Mouse (Mus musculus) heart, embryonic 14.5 days (tissue): ENCODE measurements at regions not wholly inside any gene's neighbourhood (a gene's known extent, or its start where the extent isn't known, plus 50 kb on each side); places are given as distances from the start of the nearest gene placed in this dataset.

Experiments used
- ATAC-seq: fragments of 200-750 bp; cut with Nextera tagmentation; 2 replicates; pipeline ENCODE4 v1.8.0; 2017; ENCODE audit warnings: low read depth, moderate TSS enrichment; ENCODE audit not compliant: insufficient number of reproducible peaks, insufficient read depth, low FRiP score
- H3K27ac ChIP-seq, 2 experiments: fragments of 200-500 bp in 1 of 2; fragments of 300-500 bp in 1 of 2; sonication (generic) in 1 of 2; replicated peaks in 1 of 2; 2 replicates each; pipeline ENCODE4 v1.5.1; 2012 to 2014; ENCODE audit warnings: low read depth in 2 of 2, low read length in 2 of 2, control low read depth in 1 of 2, mild to moderate bottlenecking in 1 of 2, mixed read lengths in 1 of 2; ENCODE audit not compliant: control insufficient read depth in 1 of 2, insufficient read depth in 1 of 2
- H3K27me3 ChIP-seq: fragments of 300-500 bp; sonication (generic); 2 replicates; pipeline ENCODE4 v1.6.1; 2014; ENCODE audit warnings: mild to moderate bottlenecking, low read length, control low read depth; ENCODE audit not compliant: control insufficient read depth, insufficient read depth
- H3K36me3 ChIP-seq: fragments of 300-500 bp; sonication (generic); 2 replicates; pipeline ENCODE4 v1.6.1; 2014; ENCODE audit warnings: mild to moderate bottlenecking, control low read depth, low read length, mixed read lengths; ENCODE audit not compliant: control insufficient read depth, insufficient read depth
- H3K4me1 ChIP-seq, 2 experiments: fragments of 200-500 bp in 1 of 2; fragments of 300-500 bp in 1 of 2; sonication (generic) in 1 of 2; 2 replicates each; pipeline ENCODE4 v1.6.1; 2012 to 2014; ENCODE audit warnings: low read length in 2 of 2, control low read depth in 1 of 2, mixed read lengths in 1 of 2; ENCODE audit not compliant: control insufficient read depth in 2 of 2, insufficient read depth in 2 of 2
- H3K4me2 ChIP-seq: fragments of 300-500 bp; sonication (generic); 2 replicates; pipeline ENCODE4 v1.6.1; 2014; ENCODE audit warnings: mild to moderate bottlenecking, low read length
- H3K4me3 ChIP-seq, 2 experiments: fragments of 200-500 bp in 1 of 2; fragments of 300-500 bp in 1 of 2; sonication (generic) in 1 of 2; 2 replicates each; pipeline ENCODE4 v1.5.1; 2012 to 2014; ENCODE audit warnings: low read length in 2 of 2, mild to moderate bottlenecking in 2 of 2, control low read depth in 1 of 2, low read depth in 1 of 2, moderate library complexity in 1 of 2; ENCODE audit not compliant: control insufficient read depth in 1 of 2, insufficient read depth in 1 of 2
- H3K9ac ChIP-seq: fragments of 300-500 bp; sonication (generic); 2 replicates; pipeline ENCODE4 v1.6.1; 2014; ENCODE audit warnings: mild to moderate bottlenecking, low read length
- H3K9me3 ChIP-seq: fragments of 300-500 bp; sonication (generic); 2 replicates; pipeline ENCODE4 v1.6.1; 2016; ENCODE audit warnings: low read length, control low read depth; ENCODE audit not compliant: control insufficient read depth
- WGBS: fragments of 180-500 bp; shearing (Covaris S2); extraction: QIAGEN DNeasy Blood & Tissue Kit; methylation state at CpG from one replicate; pipeline ENCODE4 v1.1.7; 2014; 5-methylcytosine and 5-hydroxymethylcytosine counted together

GRCm38 (mm10) chr3:52929827-52930605, 87.0 kb downstream of the Cog6 start:
- Histone ChIP-seq H3K36me3 (no peaks in the 10 kb centered on the region), H3K27ac (no peak overlapping the region), H3K4me1 (peaks cover 2 to 4% of the 10 kb centered on the region in 2 experiments; a peak in 2 of 4 replicates), H3K4me3 (no peak overlapping the region), H3K4me2 (no peak overlapping the region), H3K27me3 (no peaks in the 10 kb centered on the region), H3K9ac (no peak overlapping the region), H3K9me3 (peaks cover 3% of the 10 kb centered on the region; the same call in 1 of the 2 replicates)
- ATAC-seq, result no peak
- 75% methylated on average over 13 of the region's 13 CpGs for WGBS

DNA sequence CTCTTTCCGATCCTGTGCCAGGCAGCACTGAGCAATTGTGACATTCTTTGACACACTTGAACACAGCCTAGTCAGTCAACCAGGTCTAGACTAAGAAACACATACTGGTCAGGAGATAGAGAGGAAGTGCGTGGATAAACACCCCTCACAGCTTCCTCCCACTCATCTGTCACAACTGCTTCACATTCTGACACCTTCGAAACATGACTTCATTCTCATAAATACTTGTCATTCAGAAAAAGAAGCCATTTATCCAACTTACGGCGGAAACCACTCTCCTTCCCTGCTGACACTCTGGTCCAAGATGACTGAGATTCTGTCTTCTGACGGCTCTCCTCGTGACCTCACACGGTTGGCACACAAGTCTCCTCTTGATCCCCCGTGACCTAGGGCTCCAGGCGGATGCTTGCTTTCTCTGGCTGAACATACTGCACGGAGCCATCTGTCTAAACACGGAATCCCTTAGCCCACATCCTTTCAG, 89.6 kb downstream of the Cog6 start:
- peaks cover 2 to 4% of the 10 kb centered on the region in 2 experiments; a peak in 2 of 4 replicates for H3K4me1 ChIP-seq
- H3K27me3 ChIP-seq, result no peaks in the 10 kb centered on the region
- no peak overlapping the region for H3K4me2 ChIP-seq
- no peak for ATAC-seq
- WGBS, result 61% methylated on average over 12 of the region's 12 CpGs
- H3K9ac ChIP-seq, result no peak overlapping the region
- no peak overlapping the region for H3K27ac ChIP-seq
- no peak overlapping the region for H3K4me3 ChIP-seq
- peaks cover 5% of the 10 kb centered on the region; the same call in 1 of the 2 replicates for H3K9me3 ChIP-seq
- H3K36me3 ChIP-seq, result no peaks in the 10 kb centered on the region

GRCm38 (mm10) chr3:52926549-52926948, 90.5 kb downstream of the Cog6 start:
- peaks cover 2 to 4% of the 10 kb centered on the region in 2 experiments; a peak in 2 of 4 replicates for H3K4me1 ChIP-seq
- H3K9ac ChIP-seq, result no peak overlapping the region
- H3K27me3 ChIP-seq, result no peaks in the 10 kb centered on the region
- H3K36me3 ChIP-seq, result no peaks in the 10 kb centered on the region
- WGBS, result 89% methylated on average over 3 of the region's 3 CpGs
- H3K4me2 ChIP-seq, result no peak overlapping the region
- no peak for ATAC-seq
- no peak overlapping the region for H3K27ac ChIP-seq
- peaks cover 5% of the 10 kb centered on the region; the same call in 1 of the 2 replicates for H3K9me3 ChIP-seq
- H3K4me3 ChIP-seq, result no peak overlapping the region

DNA sequence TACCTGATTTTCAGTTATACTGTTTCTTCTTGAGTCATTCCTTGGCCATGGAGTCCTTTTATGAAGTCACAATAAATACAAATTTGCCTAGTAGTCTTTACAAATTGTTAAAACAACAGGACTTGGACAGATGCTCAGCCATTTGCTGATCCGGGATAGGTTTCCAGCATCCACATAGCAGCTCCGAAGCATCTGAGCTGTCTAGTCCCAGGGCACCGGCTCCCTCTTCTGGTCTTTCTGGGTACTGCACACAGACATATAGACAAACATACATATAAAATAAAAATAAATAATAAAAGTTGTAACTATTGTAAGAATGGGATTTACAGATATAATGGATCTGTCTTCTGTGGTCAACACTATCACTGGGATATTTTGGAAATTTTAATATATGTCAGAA, 91.8 kb downstream of the Cog6 start:
- Histone ChIP-seq H3K9me3 (peaks cover 5% of the 10 kb centered on the region; the same call in 1 of the 2 replicates), H3K9ac (no peak overlapping the region), H3K4me2 (no peak overlapping the region), H3K27me3 (no peaks in the 10 kb centered on the region), H3K4me3 (no peak overlapping the region), H3K4me1 (peaks cover 2 to 4% of the 10 kb centered on the region in 2 experiments; a peak in 2 of 4 replicates), H3K27ac (no peak overlapping the region), H3K36me3 (no peaks in the 10 kb centered on the region)
- ATAC-seq, result no peak
- WGBS, result 54% methylated on average over 3 of the region's 3 CpGs

- H3K27ac ChIP-seq, result no peak overlapping the region
- WGBS, result 86% methylated on average over 2 of the region's 2 CpGs
- H3K4me2 ChIP-seq, result no peak overlapping the region
- peaks cover 2 to 4% of the 10 kb centered on the region in 2 experiments; a peak in 2 of 4 replicates for H3K4me1 ChIP-seq
- peaks cover 6% of the 10 kb centered on the region; the same call in 1 of the 2 replicates for H3K9me3 ChIP-seq
- H3K36me3 ChIP-seq, result no peaks in the 10 kb centered on the region
- H3K4me3 ChIP-seq, result no peak overlapping the region
- H3K27me3 ChIP-seq, result no peaks in the 10 kb centered on the region
- no peak for ATAC-seq
- no peak overlapping the region for H3K9ac ChIP-seq
Observed at GRCm38 (mm10) chr3:52924631-52925030, 92.4 kb downstream of the Cog6 start.

GRCm38 (mm10) chr3:52923824-52924559, 93.0 kb downstream of the Cog6 start:
- H3K27me3 ChIP-seq, result no peaks in the 10 kb centered on the region
- no peaks in the 10 kb centered on the region for H3K36me3 ChIP-seq
- no peak overlapping the region for H3K9ac ChIP-seq
- H3K9me3 ChIP-seq, result peaks cover 12% of the 10 kb centered on the region
- no peak overlapping the region for H3K27ac ChIP-seq
- H3K4me1 ChIP-seq, result peaks cover 2 to 4% of the 10 kb centered on the region in 2 experiments; a peak in 2 of 4 replicates
- H3K4me3 ChIP-seq, result no peak overlapping the region
- 89% methylated on average over 4 of the region's 4 CpGs for whole genome bisulfite sequencing
- no peak overlapping the region for H3K4me2 ChIP-seq
- ATAC-seq, result no peak

GRCm38 (mm10) chr3:52922411-52922810, 94.6 kb downstream of the Cog6 start:
- Histone ChIP-seq H3K4me3 (no peak overlapping the region), H3K36me3 (no peaks in the 10 kb centered on the region), H3K9me3 (peaks cover 13% of the 10 kb centered on the region), H3K9ac (no peak overlapping the region), H3K4me2 (no peak overlapping the region), H3K27me3 (no peaks in the 10 kb centered on the region), H3K4me1 (peaks cover under 1 to 4% of the 10 kb centered on the region in 2 experiments; a peak in 2 of 4 replicates), H3K27ac (no peak overlapping the region)
- 90% methylated on average over 8 of the region's 8 CpGs for WGBS
- no peak for ATAC-seq
